Mouse (Mus musculus) heart, embryonic 14.5 days (tissue): ENCODE data around the gene Mxra7. TPM values are rescaled to one million over a fixed set of nuclear protein-coding genes. Genes with fewer than 3 reads are reported as not detected.

ENCODE experiments used
- ATAC-seq: fragments of 200-750 bp; cut with Nextera tagmentation; 2 replicates; pipeline ENCODE4 v1.8.0; 2017; ENCODE audit warnings: low read depth, moderate TSS enrichment; ENCODE audit not compliant: insufficient number of reproducible peaks, insufficient read depth, low FRiP score
- H3K27ac ChIP-seq, 2 experiments: fragments of 200-500 bp in 1 of 2; fragments of 300-500 bp in 1 of 2; sonication (generic) in 1 of 2; replicated peaks in 1 of 2; 2 replicates each; pipeline ENCODE4 v1.5.1; 2012 to 2014; ENCODE audit warnings: low read depth in 2 of 2, low read length in 2 of 2, control low read depth in 1 of 2, mild to moderate bottlenecking in 1 of 2, mixed read lengths in 1 of 2; ENCODE audit not compliant: control insufficient read depth in 1 of 2, insufficient read depth in 1 of 2
- H3K27me3 ChIP-seq: fragments of 300-500 bp; sonication (generic); 2 replicates; pipeline ENCODE4 v1.6.1; 2014; ENCODE audit warnings: mild to moderate bottlenecking, low read length, control low read depth; ENCODE audit not compliant: control insufficient read depth, insufficient read depth
- H3K36me3 ChIP-seq: fragments of 300-500 bp; sonication (generic); 2 replicates; pipeline ENCODE4 v1.6.1; 2014; ENCODE audit warnings: mild to moderate bottlenecking, control low read depth, low read length, mixed read lengths; ENCODE audit not compliant: control insufficient read depth, insufficient read depth
- H3K4me1 ChIP-seq, 2 experiments: fragments of 200-500 bp in 1 of 2; fragments of 300-500 bp in 1 of 2; sonication (generic) in 1 of 2; 2 replicates each; pipeline ENCODE4 v1.6.1; 2012 to 2014; ENCODE audit warnings: low read length in 2 of 2, control low read depth in 1 of 2, mixed read lengths in 1 of 2; ENCODE audit not compliant: control insufficient read depth in 2 of 2, insufficient read depth in 2 of 2
- H3K4me2 ChIP-seq: fragments of 300-500 bp; sonication (generic); 2 replicates; pipeline ENCODE4 v1.6.1; 2014; ENCODE audit warnings: mild to moderate bottlenecking, low read length
- H3K4me3 ChIP-seq, 2 experiments: fragments of 200-500 bp in 1 of 2; fragments of 300-500 bp in 1 of 2; sonication (generic) in 1 of 2; 2 replicates each; pipeline ENCODE4 v1.5.1; 2012 to 2014; ENCODE audit warnings: low read length in 2 of 2, mild to moderate bottlenecking in 2 of 2, control low read depth in 1 of 2, low read depth in 1 of 2, moderate library complexity in 1 of 2; ENCODE audit not compliant: control insufficient read depth in 1 of 2, insufficient read depth in 1 of 2
- H3K9ac ChIP-seq: fragments of 300-500 bp; sonication (generic); 2 replicates; pipeline ENCODE4 v1.6.1; 2014; ENCODE audit warnings: mild to moderate bottlenecking, low read length
- H3K9me3 ChIP-seq: fragments of 300-500 bp; sonication (generic); 2 replicates; pipeline ENCODE4 v1.6.1; 2016; ENCODE audit warnings: low read length, control low read depth; ENCODE audit not compliant: control insufficient read depth
- WGBS: fragments of 180-500 bp; shearing (Covaris S2); extraction: QIAGEN DNeasy Blood & Tissue Kit; methylation state at CpG from one replicate; pipeline ENCODE4 v1.1.7; 2014; 5-methylcytosine and 5-hydroxymethylcytosine counted together
- polyA plus RNA-seq: library from polyadenylated mRNA; unstranded; fragments of >200 nt; fragmentation: Nextera tagmentation; extraction: Ambion mirVana; gene quantifications from 2 replicates; pipeline ENCODE4 v1.2.1, GENCODE M21; 2014

The Mxra7 gene
- polyA plus RNA-seq, 1 experiment from 2014 or later, result 16.7 TPM

DNA sequence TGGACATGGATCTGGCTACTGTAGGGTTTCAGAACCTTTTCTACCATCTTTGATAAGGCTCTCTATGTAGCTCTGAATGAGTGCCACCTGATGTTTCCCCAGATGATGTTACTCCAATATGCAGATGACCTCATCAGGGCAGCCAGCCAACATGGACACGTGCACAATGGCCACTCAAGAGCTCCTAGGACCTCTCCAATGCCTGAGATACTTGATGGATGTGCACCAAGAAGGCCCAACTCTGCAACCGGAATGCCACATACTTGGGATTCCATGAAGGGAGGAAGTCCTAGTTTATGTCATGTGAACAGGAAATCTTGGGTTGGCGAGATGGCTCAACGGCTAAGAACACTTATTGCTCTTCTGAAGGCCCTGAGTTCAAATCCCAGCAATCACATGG is 72.7 kb downstream of the Mxra7 start:
- H3K4me1 ChIP-seq, result no peaks in the 10 kb centered on the region
- no peak overlapping the region for H3K9ac ChIP-seq
- no peak overlapping the region for H3K27ac ChIP-seq
- no peak overlapping the region for H3K4me3 ChIP-seq
- no peaks in the 10 kb centered on the region for H3K9me3 ChIP-seq
- H3K27me3 ChIP-seq, result no peaks in the 10 kb centered on the region
- no peak overlapping the region for H3K4me2 ChIP-seq
- ATAC-seq, result no peak
- 51% methylated on average over 4 of the region's 4 CpGs for WGBS
- H3K36me3 ChIP-seq, result no peaks in the 10 kb centered on the region

DNA sequence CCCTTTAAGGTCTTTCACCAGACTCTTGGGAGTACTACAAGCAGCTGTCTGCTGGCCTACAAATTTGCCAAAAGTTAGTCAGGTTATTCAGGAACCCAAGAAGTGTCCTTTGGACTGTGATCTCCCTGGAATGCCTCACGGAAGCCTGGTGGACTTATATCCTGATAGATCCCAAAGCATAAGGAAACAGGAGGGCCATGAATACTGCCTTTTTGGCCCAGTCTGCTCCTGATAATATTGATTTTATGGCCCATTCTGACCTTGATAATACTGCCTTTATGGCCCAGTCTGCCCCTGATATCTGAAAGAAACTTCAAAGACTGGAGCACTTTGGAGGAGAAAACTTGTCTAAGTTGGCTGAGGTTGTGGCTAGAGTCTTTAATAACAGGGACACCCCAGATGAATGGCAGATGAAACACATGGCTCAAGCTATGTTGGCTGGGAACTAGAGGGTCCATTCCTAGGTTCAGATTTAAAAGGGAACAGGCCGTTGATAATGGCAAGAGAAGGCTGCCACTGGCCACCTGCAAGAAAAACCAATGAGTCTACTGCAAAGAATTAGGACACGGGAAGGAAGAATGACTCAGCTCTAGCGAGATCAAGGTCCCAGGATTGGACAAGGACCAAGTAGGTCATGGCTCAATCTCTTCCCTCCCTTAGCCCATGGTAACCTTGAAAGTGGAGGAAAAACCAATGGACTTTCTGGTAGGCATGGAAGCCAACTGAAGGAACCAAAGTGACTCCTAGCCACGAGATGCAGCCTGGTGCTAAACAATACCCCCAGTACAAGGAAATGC is 74.0 kb downstream of the Mxra7 start:
- Histone ChIP-seq H3K9ac (no peak overlapping the region), H3K4me3 (no peak overlapping the region), H3K27me3 (no peaks in the 10 kb centered on the region), H3K9me3 (no peaks in the 10 kb centered on the region), H3K27ac (no peak overlapping the region), H3K4me1 (no peaks in the 10 kb centered on the region), H3K36me3 (no peaks in the 10 kb centered on the region), H3K4me2 (no peak overlapping the region)
- 81% methylated on average over 5 of the region's 5 CpGs for WGBS
- ATAC-seq, result no peak

Other genes starting within 250 kb of the Mxra7 start
- gene Ube2o, start 246.6 kb downstream of the Mxra7 start, polyA plus RNA-seq, result 14.4 and 17.1 TPM in 2 replicates
- 0.28 TPM in 1 of 2 replicates, not detected in the other for gene Aanat, start 241.6 kb downstream of the Mxra7 start, polyA plus RNA-seq
- gene Rhbdf2, start 201.0 kb downstream of the Mxra7 start, polyA plus RNA-seq, result 6.4 and 6.6 TPM in 2 replicates
- 1.3 and 1.9 TPM in 2 replicates for gene Prcd, start 174.5 kb downstream of the Mxra7 start, polyA plus RNA-seq
- gene Cygb, start 173.7 kb downstream of the Mxra7 start, polyA plus RNA-seq, result 5.8 and 6.7 TPM in 2 replicates
- not detected in 2 replicates for gene St6galnac1, start 52.5 kb downstream of the Mxra7 start, polyA plus RNA-seq
- 70.9 and 79.2 TPM in 2 replicates for gene Mettl23, start 15.2 kb upstream of the Mxra7 start, polyA plus RNA-seq
- gene Jmjd6, start 15.4 kb upstream of the Mxra7 start, polyA plus RNA-seq, result 59.0 and 63.7 TPM in 2 replicates
- gene Mfsd11, start 24.4 kb upstream of the Mxra7 start, polyA plus RNA-seq, result 31.9 and 39.7 TPM in 2 replicates
- 566 and 569 TPM in 2 replicates for gene Srsf2, start 25.0 kb upstream of the Mxra7 start, polyA plus RNA-seq
- 0.35 and 0.50 TPM in 2 replicates for gene Mgat5b, start 90.8 kb upstream of the Mxra7 start, polyA plus RNA-seq